Mouse (Mus musculus): ENCODE data around the gene Cym.

Cym gene

GRCm38 (mm10) chr3:107223230-107223629, 1.7 kb upstream of the Cym start:
- DNase-seq (ENCODE audit: low spot score), result no peak

- no peak for DNase-seq (ENCODE audit: low spot score)
Measured at GRCm38 (mm10) chr3:107218572-107218971, 3.0 kb downstream of the Cym start.

- DNase-seq (ENCODE audit: low spot score), result no peak
Measured at GRCm38 (mm10) chr3:107217101-107217480, 4.4 kb downstream of the Cym start.

GRCm38 (mm10) chr3:107216400-107217100, 5.0 kb downstream of the Cym start:
- DNase-seq (ENCODE audit: low spot score), result no peak

- no peak for DNase-seq (ENCODE audit: low spot score)
Measured at GRCm38 (mm10) chr3:107214606-107215005, 6.9 kb downstream of the Cym start.

GRCm38 (mm10) chr3:107207625-107208253, 13.8 kb downstream of the Cym start:
- DNase-seq (ENCODE audit: low spot score), result no peak

- DNase-seq (ENCODE audit: low spot score), result no peak
Measured at GRCm38 (mm10) chr3:107206490-107207150, 14.9 kb downstream of the Cym start.

- DNase-seq (ENCODE audit: low spot score), result peak; percentile 55
Measured at GRCm38 (mm10) chr3:107205994-107206393, 15.5 kb downstream of the Cym start.

- no peak for DNase-seq (ENCODE audit: low spot score)
Measured at GRCm38 (mm10) chr3:107205170-107205569, 16.4 kb downstream of the Cym start.

GRCm38 (mm10) chr3:107204413-107204812, 17.1 kb downstream of the Cym start:
- no peak for DNase-seq (ENCODE audit: low spot score)

- DNase-seq (ENCODE audit: low spot score), result no peak
Measured at GRCm38 (mm10) chr3:107201310-107202180, 20.0 kb downstream of the Cym start.

GRCm38 (mm10) chr3:107188226-107188899, 33.2 kb downstream of the Cym start:
- DNase-seq (ENCODE audit: low spot score), result peak; percentile 65

GRCm38 (mm10) chr3:107187022-107187421, 34.5 kb downstream of the Cym start:
- no peak for DNase-seq (ENCODE audit: low spot score)

- DNase-seq (ENCODE audit: low spot score), result no peak
Measured at GRCm38 (mm10) chr3:107185597-107185996, 35.9 kb downstream of the Cym start.

- no peak for DNase-seq (ENCODE audit: low spot score)
Measured at GRCm38 (mm10) chr3:107183178-107183577, 38.4 kb downstream of the Cym start.

- no peak for DNase-seq (ENCODE audit: low spot score)
Measured at GRCm38 (mm10) chr3:107182756-107183155, 38.8 kb downstream of the Cym start, which contains the start of gene Kcna10. Gene Kcna10, plus strand, starts transcription at chr3:107183056.

GRCm38 (mm10) chr3:107180860-107181259, 40.7 kb downstream of the Cym start:
- no peak for DNase-seq (ENCODE audit: low spot score)

- no peak for DNase-seq (ENCODE audit: low spot score)
Measured at GRCm38 (mm10) chr3:107176501-107176900, 45.0 kb downstream of the Cym start.

GRCm38 (mm10) chr3:107175486-107175885, 46.0 kb downstream of the Cym start:
- no peak for DNase-seq (ENCODE audit: low spot score)

GRCm38 (mm10) chr3:107172556-107172955, 49.0 kb downstream of the Cym start:
- DNase-seq (ENCODE audit: low spot score), result no peak

GRCm38 (mm10) chr3:107171964-107172363, 49.6 kb downstream of the Cym start:
- DNase-seq (ENCODE audit: low spot score), result no peak

GRCm38 (mm10) chr3:107169552-107169951, 52.0 kb downstream of the Cym start:
- DNase-seq (ENCODE audit: low spot score), result no peak
